Mouse (Mus musculus): ENCODE measurements around the gene Pid1. TPM values are rescaled to one million over a fixed set of nuclear protein-coding genes. Genes with fewer than 3 reads are reported as not detected.

Gene Pid1
- polyA plus RNA-seq, 1 experiment from 2014 or later: 5.0 TPM

GRCm38 (mm10) chr1:84199890-84200289 is 164.1 kb downstream of the Pid1 start:
- H3K4me2 ChIP-seq: no peak overlapping the region
- no peaks in the 10 kb centered on the region for H3K4me1 ChIP-seq (ENCODE audit: control insufficient read depth, insufficient read depth, low read length)
- H3K27me3 ChIP-seq (ENCODE audit: control insufficient read depth, insufficient read depth, low read length): no peaks in the 10 kb centered on the region
- H3K4me3 ChIP-seq (ENCODE audit: low read depth, low read length): no peak overlapping the region
- 52% methylated on average over 2 of the region's 2 CpGs for WGBS (ENCODE audit: insufficient replicate concordance)
- no peak overlapping the region for H3K9ac ChIP-seq (ENCODE audit: low read depth, low read length)
- H3K9me3 ChIP-seq (replicated peaks; ENCODE audit: control insufficient read depth, low read length): no peaks in the 10 kb centered on the region
- H3K27ac ChIP-seq (ENCODE audit: low read depth, low read length): no peak overlapping the region
- H3K36me3 ChIP-seq (ENCODE audit: control insufficient read depth, insufficient read depth, low read length): no peaks in the 10 kb centered on the region
- ATAC-seq (replicated peaks; ENCODE audit: insufficient number of reproducible peaks, low FRiP score, low TSS enrichment): no peak

GRCm38 (mm10) chr1:84198887-84199286 is 165.1 kb downstream of the Pid1 start:
- no peak overlapping the region for H3K27ac ChIP-seq (ENCODE audit: low read depth, low read length)
- H3K36me3 ChIP-seq (ENCODE audit: control insufficient read depth, insufficient read depth, low read length): no peaks in the 10 kb centered on the region
- no peak overlapping the region for H3K4me3 ChIP-seq (ENCODE audit: low read depth, low read length)
- no peak for ATAC-seq (replicated peaks; ENCODE audit: insufficient number of reproducible peaks, low FRiP score, low TSS enrichment)
- no peaks in the 10 kb centered on the region for H3K4me1 ChIP-seq (ENCODE audit: control insufficient read depth, insufficient read depth, low read length)
- H3K9me3 ChIP-seq (replicated peaks; ENCODE audit: control insufficient read depth, low read length): no peaks in the 10 kb centered on the region
- no peak overlapping the region for H3K9ac ChIP-seq (ENCODE audit: low read depth, low read length)
- whole genome bisulfite sequencing (ENCODE audit: insufficient replicate concordance): 74% methylated on average over 2 of the region's 2 CpGs
- no peak overlapping the region for H3K4me2 ChIP-seq
- no peaks in the 10 kb centered on the region for H3K27me3 ChIP-seq (ENCODE audit: control insufficient read depth, insufficient read depth, low read length)

GRCm38 (mm10) chr1:84192167-84192566 is 171.8 kb downstream of the Pid1 start:
- Histone ChIP-seq H3K27me3 (ENCODE audit: control insufficient read depth, insufficient read depth, low read length) (no peaks in the 10 kb centered on the region), H3K4me3 (ENCODE audit: low read depth, low read length) (no peak overlapping the region), H3K9me3 (replicated peaks; ENCODE audit: control insufficient read depth, low read length) (no peaks in the 10 kb centered on the region), H3K27ac (ENCODE audit: low read depth, low read length) (no peak overlapping the region), H3K4me1 (ENCODE audit: control insufficient read depth, insufficient read depth, low read length) (no peaks in the 10 kb centered on the region), H3K36me3 (ENCODE audit: control insufficient read depth, insufficient read depth, low read length) (no peaks in the 10 kb centered on the region), H3K9ac (ENCODE audit: low read depth, low read length) (no peak overlapping the region), H3K4me2 (no peak overlapping the region)
- ATAC-seq (replicated peaks; ENCODE audit: insufficient number of reproducible peaks, low FRiP score, low TSS enrichment): no peak

GRCm38 (mm10) chr1:84189446-84189845 is 174.5 kb downstream of the Pid1 start:
- 69% methylated on average over 5 of the region's 5 CpGs for WGBS (ENCODE audit: insufficient replicate concordance)
- Histone ChIP-seq H3K27me3 (ENCODE audit: control insufficient read depth, insufficient read depth, low read length) (no peaks in the 10 kb centered on the region), H3K36me3 (ENCODE audit: control insufficient read depth, insufficient read depth, low read length) (no peaks in the 10 kb centered on the region), H3K4me3 (ENCODE audit: low read depth, low read length) (no peak overlapping the region), H3K27ac (ENCODE audit: low read depth, low read length) (no peak overlapping the region), H3K9me3 (replicated peaks; ENCODE audit: control insufficient read depth, low read length) (no peaks in the 10 kb centered on the region), H3K4me1 (ENCODE audit: control insufficient read depth, insufficient read depth, low read length) (no peaks in the 10 kb centered on the region), H3K4me2 (no peak overlapping the region), H3K9ac (ENCODE audit: low read depth, low read length) (no peak overlapping the region)
- no peak for ATAC-seq (replicated peaks; ENCODE audit: insufficient number of reproducible peaks, low FRiP score, low TSS enrichment)

- Histone ChIP-seq H3K4me3 (ENCODE audit: low read depth, low read length) (no peak overlapping the region), H3K4me2 (no peak overlapping the region), H3K9me3 (replicated peaks; ENCODE audit: control insufficient read depth, low read length) (no peaks in the 10 kb centered on the region), H3K27ac (ENCODE audit: low read depth, low read length) (no peak overlapping the region), H3K36me3 (ENCODE audit: control insufficient read depth, insufficient read depth, low read length) (no peaks in the 10 kb centered on the region), H3K9ac (ENCODE audit: low read depth, low read length) (no peak overlapping the region), H3K4me1 (ENCODE audit: control insufficient read depth, insufficient read depth, low read length) (no peaks in the 10 kb centered on the region), H3K27me3 (ENCODE audit: control insufficient read depth, insufficient read depth, low read length) (no peaks in the 10 kb centered on the region)
- 63% methylated on average over 4 of the region's 4 CpGs for WGBS (ENCODE audit: insufficient replicate concordance)
- ATAC-seq (replicated peaks; ENCODE audit: insufficient number of reproducible peaks, low FRiP score, low TSS enrichment): no peak
These were observed 177.1 kb downstream of the Pid1 start for GRCm38 (mm10) chr1:84186756-84187437.

- H3K4me1 ChIP-seq (ENCODE audit: control insufficient read depth, insufficient read depth, low read length): no peaks in the 10 kb centered on the region
- H3K4me3 ChIP-seq (ENCODE audit: low read depth, low read length): no peak overlapping the region
- no peak overlapping the region for H3K9ac ChIP-seq (ENCODE audit: low read depth, low read length)
- H3K27ac ChIP-seq (ENCODE audit: low read depth, low read length): no peak overlapping the region
- H3K4me2 ChIP-seq: no peak overlapping the region
- WGBS (ENCODE audit: insufficient replicate concordance): 47% methylated on average over 1 of the region's 1 CpGs
- ATAC-seq (replicated peaks; ENCODE audit: insufficient number of reproducible peaks, low FRiP score, low TSS enrichment): no peak
- H3K27me3 ChIP-seq (ENCODE audit: control insufficient read depth, insufficient read depth, low read length): no peaks in the 10 kb centered on the region
- no peaks in the 10 kb centered on the region for H3K36me3 ChIP-seq (ENCODE audit: control insufficient read depth, insufficient read depth, low read length)
- H3K9me3 ChIP-seq (replicated peaks; ENCODE audit: control insufficient read depth, low read length): no peaks in the 10 kb centered on the region
These were observed 186.3 kb downstream of the Pid1 start for GRCm38 (mm10) chr1:84177696-84178095.

- no peaks in the 10 kb centered on the region for H3K9me3 ChIP-seq (replicated peaks; ENCODE audit: control insufficient read depth, low read length)
- no peaks in the 10 kb centered on the region for H3K27me3 ChIP-seq (ENCODE audit: control insufficient read depth, insufficient read depth, low read length)
- no peak overlapping the region for H3K9ac ChIP-seq (ENCODE audit: low read depth, low read length)
- H3K4me2 ChIP-seq: no peak overlapping the region
- no peak overlapping the region for H3K4me3 ChIP-seq (ENCODE audit: low read depth, low read length)
- no peaks in the 10 kb centered on the region for H3K36me3 ChIP-seq (ENCODE audit: control insufficient read depth, insufficient read depth, low read length)
- H3K27ac ChIP-seq (ENCODE audit: low read depth, low read length): no peak overlapping the region
- ATAC-seq (replicated peaks; ENCODE audit: insufficient number of reproducible peaks, low FRiP score, low TSS enrichment): no peak
- H3K4me1 ChIP-seq (ENCODE audit: control insufficient read depth, insufficient read depth, low read length): no peaks in the 10 kb centered on the region
- WGBS (ENCODE audit: insufficient replicate concordance): 33% methylated on average over 2 of the region's 2 CpGs
These were observed 186.9 kb downstream of the Pid1 start for GRCm38 (mm10) chr1:84177033-84177432.

GRCm38 (mm10) chr1:84172941-84173340 is 191.0 kb downstream of the Pid1 start:
- WGBS (ENCODE audit: insufficient replicate concordance): 77% methylated on average over 6 of the region's 6 CpGs
- no peaks in the 10 kb centered on the region for H3K9me3 ChIP-seq (replicated peaks; ENCODE audit: control insufficient read depth, low read length)
- H3K9ac ChIP-seq (ENCODE audit: low read depth, low read length): no peak overlapping the region
- H3K27me3 ChIP-seq (ENCODE audit: control insufficient read depth, insufficient read depth, low read length): no peaks in the 10 kb centered on the region
- H3K4me2 ChIP-seq: no peak overlapping the region
- ATAC-seq (replicated peaks; ENCODE audit: insufficient number of reproducible peaks, low FRiP score, low TSS enrichment): no peak
- no peaks in the 10 kb centered on the region for H3K4me1 ChIP-seq (ENCODE audit: control insufficient read depth, insufficient read depth, low read length)
- H3K27ac ChIP-seq (ENCODE audit: low read depth, low read length): no peak overlapping the region
- no peak overlapping the region for H3K4me3 ChIP-seq (ENCODE audit: low read depth, low read length)
- no peaks in the 10 kb centered on the region for H3K36me3 ChIP-seq (ENCODE audit: control insufficient read depth, insufficient read depth, low read length)

- H3K4me3 ChIP-seq (ENCODE audit: low read depth, low read length): no peak overlapping the region
- H3K4me2 ChIP-seq: no peak overlapping the region
- no peaks in the 10 kb centered on the region for H3K36me3 ChIP-seq (ENCODE audit: control insufficient read depth, insufficient read depth, low read length)
- no peak overlapping the region for H3K9ac ChIP-seq (ENCODE audit: low read depth, low read length)
- no peaks in the 10 kb centered on the region for H3K9me3 ChIP-seq (replicated peaks; ENCODE audit: control insufficient read depth, low read length)
- ATAC-seq (replicated peaks; ENCODE audit: insufficient number of reproducible peaks, low FRiP score, low TSS enrichment): no peak
- no peaks in the 10 kb centered on the region for H3K27me3 ChIP-seq (ENCODE audit: control insufficient read depth, insufficient read depth, low read length)
- H3K27ac ChIP-seq (ENCODE audit: low read depth, low read length): no peak overlapping the region
- no peaks in the 10 kb centered on the region for H3K4me1 ChIP-seq (ENCODE audit: control insufficient read depth, insufficient read depth, low read length)
- 66% methylated on average over 3 of the region's 3 CpGs for WGBS (ENCODE audit: insufficient replicate concordance)
These were observed 206.2 kb downstream of the Pid1 start for GRCm38 (mm10) chr1:84157790-84158189.

All from heart, embryonic 11.5 days (tissue).